Mouse (Mus musculus) kidney, adult 9 months (tissue): ENCODE measurements around the gene Ankmy1.

ENCODE experiments used
- DNase-seq: peaks from one replicate; pipeline ENCODE4 v3.0.0; 2022

Gene Ankmy1

DNA sequence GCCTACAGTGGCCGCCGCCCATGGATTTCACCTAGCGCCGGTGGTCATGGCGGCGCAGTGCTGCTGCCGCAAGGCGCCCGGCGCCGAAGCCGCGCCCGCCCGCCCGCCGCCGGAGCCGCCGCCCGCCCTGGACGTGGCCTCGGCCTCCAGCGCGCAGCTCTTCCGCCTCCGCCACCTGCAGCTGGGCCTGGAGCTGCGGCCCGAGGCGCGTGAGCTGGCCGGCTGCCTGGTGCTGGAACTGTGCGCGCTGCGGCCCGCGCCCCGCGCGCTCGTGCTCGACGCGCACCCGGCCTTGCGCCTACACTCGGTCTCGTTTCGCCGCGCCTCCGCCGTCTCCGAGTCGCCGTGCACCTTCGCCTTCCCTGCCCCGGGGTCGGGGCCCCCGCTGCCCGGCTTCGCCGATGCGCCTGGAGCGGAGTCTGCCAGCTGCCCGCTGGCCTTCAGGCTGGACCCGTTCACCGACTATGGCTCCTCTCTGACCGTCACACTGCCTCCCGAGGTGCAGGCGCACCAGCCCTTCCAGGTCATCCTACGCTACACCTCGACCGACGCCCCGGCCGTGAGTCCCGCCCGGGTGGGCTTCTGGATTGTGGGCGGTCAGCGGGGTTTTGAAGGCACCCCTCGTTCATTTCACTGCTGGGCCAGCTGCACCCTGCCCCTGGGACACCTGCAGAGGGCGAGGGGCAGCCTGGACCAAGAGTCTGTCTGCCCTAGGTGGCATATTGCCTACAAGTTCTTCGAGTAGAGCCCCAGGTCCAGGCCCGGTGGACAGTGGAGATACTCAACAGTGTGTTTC, 8.4 kb upstream of the Ankmy1 start:
- peak; percentile 42 for DNase-seq

DNA sequence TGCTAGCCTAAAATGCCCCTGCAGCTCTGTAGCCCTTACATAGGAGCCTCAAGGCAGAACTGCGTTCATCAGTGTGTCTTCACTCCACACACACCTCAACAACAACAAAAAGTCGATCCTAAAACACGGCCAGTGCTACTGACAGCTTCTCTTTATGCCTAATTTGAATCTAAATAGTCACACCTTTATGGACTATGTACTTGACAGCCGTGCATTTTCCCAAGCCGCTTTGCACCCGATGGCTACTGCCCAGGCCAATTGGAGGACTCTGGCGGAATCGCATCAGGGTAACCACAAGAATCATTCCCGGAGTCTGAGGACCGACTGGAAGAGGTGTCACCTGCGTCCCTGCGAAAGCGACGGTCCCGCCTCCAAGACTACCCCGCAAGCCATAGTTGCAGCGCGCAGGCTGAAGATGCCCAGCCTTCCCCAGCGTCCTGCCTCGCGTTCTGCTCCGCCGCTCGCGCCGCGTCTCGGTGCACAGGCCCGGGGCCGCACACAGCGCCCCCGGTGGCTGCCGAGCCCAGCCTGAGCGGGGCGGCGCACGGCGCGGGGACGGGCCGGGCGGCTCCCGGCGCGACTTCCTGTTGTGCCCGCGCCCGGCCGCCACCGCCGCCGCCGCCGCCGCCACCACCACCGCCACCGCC, 7.7 kb upstream of the Ankmy1 start, which contains the start of gene Rnpepl1:
Gene Rnpepl1 (plus strand): TSS at position 545 of the 647 bp plus-strand sequence.
- DNase-seq, result peak; percentile 78

DNA sequence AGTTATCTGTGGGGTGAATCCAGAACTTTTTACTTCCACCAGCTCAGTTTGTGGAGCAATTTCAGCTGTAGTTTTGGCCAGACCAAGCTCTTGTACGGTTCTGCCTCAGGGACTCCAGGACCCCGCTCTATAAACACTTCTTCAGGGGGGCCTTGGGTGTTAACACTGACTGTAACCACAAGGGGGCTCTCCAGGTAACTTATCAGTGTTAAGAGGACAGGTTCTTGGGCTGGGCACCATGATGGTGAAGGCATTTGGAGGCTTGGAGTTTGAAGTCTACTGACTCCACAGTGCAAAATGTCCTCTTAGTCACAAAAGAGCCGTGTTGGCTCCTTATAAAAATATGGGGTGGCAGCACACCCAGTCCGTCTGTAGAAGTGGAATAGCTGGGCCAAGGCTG, 6.4 kb upstream of the Ankmy1 start:
- no peak for DNase-seq

DNA sequence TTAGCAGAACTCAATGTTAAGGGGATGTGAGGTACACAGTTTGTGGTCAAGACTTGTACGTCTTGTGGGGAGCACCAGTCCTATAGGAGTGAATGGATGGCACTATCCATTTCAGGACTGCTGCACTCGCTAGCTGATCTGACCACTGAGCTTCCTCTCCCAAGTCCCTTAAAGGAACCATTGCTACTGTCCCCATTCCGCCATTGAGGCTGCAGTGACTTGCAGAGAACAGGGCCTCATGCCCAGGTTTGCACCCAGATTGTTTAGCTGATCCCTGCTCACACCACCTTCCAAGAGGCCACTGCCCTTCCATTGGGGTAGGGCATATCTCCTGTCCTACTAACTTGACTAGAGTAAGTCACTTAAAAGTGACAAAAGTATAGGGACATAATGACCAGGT, 6.0 kb upstream of the Ankmy1 start:
- DNase-seq, result no peak

DNA sequence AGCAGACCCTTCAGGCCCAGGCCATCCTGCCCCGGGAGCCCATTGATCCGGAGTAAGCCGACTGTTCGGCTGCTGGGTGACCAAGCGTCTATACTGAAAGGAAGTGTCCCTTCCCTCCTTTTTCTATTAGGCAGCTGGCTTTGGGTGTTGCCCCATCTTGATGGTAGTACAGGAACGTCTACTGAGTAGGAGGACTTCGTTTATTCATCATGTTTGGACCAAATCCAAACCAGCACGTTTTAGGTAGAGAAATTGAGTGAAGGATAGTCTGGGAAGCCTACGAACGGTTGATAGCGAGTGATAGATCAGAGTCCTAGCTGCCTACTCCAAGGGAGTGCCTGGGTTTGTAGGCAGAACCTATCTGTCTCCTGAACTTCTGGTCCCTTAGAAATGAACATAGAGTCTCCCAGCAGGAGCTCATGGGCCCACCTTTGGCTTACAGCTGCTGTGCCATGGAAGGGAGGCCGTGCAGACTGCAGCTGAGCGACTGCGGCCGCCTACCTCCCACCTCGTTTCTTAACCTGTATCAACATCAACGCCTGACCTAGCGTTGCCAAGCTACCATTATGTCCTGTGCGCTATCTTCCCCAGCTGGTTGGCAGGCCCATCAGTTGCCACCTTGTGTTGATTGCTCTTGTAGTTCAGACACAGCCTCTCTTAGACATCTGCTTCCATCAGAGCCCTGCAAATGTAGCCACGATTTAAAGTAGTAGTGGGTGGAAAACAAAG, 5.1 kb upstream of the Ankmy1 start:
- DNase-seq, result no peak

DNA sequence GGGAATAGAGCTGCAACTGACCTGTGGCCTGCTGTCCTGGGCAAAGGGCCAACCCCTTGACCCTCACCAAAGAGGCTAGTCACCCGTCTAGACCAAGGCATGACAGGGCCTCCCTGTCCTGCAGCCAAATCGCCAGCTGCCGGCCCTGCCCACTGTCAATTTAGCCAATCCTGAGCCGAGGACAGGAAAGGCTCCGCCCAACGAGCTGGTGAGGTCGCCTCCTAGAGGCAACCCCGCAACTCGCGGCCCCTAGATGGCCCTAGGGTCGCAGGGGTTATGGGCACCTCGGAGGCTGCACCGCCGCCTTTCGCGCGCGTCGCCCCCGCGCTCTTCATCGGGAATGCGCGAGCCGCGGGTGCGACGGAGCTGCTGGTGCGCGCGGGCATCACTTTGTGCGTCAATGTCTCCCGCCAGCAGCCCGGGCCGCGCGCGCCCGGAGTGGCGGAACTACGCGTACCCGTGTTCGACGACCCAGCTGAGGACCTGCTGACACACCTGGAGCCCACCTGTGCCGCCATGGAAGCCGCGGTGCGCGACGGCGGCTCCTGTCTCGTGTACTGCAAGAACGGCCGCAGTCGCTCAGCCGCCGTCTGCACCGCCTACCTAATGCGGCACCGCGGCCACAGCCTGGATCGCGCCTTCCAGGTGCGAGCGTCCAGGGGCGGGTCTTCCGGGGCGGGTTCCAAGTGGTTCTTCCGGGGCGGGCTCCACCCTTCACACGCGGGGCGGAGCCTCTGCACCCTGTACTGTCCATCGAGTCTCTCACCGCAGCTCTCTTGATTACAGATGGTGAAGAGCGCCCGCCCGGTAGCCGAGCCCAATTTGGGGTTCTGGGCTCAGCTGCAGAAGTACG, 4.3 kb upstream of the Ankmy1 start, which contains the start of gene Dusp28:
Gene Dusp28 (plus strand): TSS at position 203 of the 853 bp plus-strand sequence.
- DNase-seq, result peak; percentile 97

DNA sequence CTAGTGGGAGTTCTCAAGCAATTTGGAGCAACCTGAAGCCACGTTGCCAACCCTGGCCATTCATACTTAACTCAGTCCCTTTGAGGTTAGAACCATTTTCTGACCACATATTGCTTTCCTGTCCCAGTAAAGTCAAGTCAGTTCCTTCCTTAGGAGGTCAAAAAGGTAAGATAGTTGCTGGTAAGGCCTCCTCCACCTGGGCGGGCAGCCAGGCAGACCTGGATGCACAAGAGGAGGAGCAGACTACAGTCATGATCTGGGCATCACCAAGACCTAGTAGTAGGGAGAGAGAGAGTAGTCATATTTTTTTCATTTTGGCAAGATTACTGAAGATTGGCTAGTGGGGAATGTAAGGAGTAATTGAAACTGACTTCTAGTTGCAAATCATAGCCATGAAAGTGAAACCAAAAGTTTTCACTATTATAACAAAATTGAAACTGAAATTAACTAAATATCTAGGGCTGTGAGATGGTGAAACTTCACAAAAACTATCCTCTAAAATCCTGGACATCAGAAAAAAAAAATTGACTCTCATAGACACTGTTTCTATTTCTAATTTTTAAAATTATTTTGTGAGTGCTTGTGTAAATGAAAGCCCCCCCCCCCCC, 3.1 kb upstream of the Ankmy1 start:
- no peak for DNase-seq

DNA sequence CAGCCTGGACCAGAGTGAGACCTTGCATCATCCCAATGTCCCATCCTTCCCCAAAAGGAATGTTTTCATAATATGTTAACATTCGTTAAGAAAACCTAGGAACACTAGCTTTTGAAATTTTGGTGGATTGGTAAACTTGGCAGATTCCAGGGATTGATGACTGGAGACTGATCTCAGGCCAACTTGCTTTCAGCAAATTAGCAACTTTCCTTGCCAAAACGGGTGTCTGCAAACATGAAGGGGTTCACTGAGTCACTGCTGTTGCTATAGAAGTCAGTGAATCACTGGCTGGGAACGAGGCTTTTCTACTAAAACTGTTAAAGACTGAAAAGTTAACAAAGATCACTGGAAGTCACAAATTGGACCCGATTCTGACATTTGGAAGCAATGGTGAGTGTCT, 921 bp upstream of the Ankmy1 start:
- no peak for DNase-seq

DNA sequence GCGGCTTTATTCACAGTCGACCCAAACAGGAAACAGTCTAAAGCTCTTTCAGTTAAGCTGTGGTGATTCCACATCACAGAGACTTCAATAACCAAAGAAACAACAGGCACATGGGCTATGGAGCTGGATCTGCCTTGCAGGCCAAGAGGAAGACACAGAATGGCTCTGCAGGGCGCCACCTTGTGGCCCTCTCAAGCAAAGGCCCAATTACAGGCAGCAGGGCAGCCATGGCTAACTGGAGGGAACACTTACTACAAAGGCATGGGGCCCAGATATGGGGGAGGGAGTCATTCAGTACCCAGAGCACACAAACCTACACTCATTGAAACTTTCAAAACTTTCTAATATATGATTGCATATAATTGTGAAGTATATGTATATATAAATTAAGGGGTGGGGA, 7.6 kb downstream of the Ankmy1 start:
- peak; percentile 71 for DNase-seq

DNA sequence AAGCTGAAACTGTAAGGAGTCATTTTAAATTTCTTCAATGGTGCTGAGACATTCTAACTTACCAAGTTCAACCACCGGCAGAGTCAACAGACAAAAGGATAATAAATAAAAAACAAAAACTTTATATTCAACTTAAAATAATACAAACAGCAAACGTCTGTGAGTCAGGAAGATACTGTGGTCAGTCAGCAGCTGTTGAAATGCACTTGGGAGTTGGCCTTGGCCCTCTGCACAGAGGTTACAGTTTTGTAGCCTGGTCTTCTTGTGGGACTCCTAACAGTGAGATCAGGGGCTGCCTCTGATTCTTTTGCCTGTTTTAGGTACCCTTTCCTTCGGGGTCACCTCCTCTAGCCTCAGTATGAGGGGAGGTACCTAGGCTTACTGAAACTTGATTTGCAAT, 8.8 kb downstream of the Ankmy1 start:
- no peak for DNase-seq

DNA sequence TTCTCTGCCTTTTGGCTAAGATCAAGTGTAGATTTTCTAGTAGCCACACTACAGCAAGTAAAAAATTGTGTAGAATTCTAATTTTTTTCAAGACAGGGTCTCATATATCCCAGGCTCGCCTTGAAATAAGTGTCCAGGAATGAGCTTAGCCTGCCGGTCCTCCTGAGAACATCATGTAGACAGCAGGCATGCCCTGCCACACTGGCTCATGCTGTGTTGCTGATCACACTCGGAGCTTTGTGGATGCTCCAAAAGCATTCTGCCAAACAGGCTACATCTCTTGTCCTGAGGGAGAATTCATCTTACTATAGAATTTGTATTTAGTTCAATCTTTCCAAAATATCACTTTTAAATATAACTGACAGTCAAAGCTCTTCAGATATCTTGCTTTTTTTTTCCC, 9.9 kb downstream of the Ankmy1 start:
- no peak for DNase-seq

DNA sequence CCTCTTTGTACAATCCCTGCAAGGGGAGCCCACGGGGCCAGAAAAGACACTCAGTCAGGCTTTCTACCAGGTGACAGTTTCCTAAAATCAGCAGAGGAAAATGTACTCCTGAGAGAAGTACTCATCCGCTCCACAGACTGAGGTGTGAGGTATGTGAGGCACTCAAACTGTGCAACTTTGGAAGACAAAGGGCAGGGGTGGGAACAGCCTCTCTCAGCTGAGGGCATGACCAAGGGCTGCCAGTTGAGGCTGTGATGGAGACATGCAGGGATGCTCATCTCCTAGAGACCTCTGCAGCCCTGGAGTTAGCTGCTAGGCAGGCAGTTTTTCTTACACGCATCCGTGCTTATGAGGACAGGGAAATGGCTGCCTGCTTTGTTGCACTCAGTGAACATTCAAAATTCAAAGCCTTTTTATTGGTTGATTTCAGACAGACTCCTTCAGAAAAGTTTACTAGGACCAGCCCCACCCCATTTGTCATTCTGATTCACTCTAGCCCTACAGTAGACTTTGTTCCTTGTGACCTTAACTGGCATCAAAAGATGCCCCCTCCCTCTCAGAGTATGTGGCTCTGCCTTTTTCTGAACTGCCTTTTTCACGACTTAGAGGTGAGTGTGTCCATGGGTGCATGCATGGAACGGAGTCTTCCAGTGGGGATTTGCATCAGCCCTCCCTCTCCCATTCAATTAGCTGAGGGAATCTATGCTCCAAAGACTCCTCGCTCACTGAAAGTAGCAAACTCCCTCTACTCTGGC, 13.6 kb downstream of the Ankmy1 start:
- DNase-seq, result no peak

DNA sequence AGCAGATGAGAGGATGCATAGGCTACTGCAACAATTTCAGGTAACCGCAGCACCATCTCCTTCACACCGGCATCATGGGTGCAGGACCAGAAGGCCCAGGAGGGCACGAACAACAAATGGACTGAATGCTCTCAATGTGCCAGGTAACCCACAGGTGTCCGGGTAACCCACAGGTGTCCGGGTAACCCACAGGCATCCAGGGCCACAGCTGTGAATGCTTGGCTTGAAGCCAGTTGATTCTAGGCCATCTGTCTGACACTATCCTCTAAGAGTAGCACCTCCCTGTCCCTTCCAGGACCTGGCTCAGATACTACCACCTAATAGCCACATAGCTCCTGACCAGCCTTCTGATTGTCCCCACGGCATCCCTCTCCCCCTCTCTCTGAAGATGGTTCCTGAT, 20.7 kb downstream of the Ankmy1 start:
- DNase-seq, result no peak

DNA sequence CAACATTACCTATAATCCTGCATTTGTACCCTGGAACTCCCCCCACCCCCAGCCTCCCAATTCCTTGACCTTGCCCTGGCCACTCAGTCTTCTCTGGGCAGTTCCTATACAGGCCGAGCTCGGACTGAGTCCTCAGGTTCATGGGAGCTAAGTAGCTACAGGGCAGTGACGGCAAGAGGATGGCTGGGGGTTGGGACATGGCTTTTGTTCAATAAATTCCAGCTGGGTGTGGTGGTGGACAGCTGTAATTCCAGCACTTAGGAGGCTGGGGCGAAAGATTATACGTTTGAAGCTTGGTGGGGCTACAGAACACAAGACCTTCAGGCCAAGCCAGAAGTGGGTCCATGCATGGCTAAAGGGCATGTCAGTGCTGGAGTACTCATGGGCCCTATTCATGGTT, 22.6 kb downstream of the Ankmy1 start:
- DNase-seq, result no peak

DNA sequence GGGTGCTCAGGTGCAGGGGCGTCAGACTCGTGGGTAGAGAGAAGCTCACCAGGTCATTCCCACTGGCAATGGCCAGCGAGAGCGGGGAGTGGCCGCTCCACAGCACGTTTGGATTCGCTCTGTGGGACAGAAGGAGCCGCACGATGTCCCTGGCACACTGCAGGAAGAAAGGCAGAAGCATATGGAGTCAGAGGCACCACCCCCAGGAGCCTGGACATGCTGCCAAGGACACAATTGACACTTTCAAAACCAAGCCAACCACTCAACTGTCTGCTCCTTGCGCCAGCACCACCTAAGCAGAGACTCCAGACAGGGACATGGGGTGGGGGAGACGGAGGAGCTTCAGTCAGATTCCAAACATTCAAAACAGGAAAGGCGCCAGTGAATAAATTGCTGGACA, 23.4 kb downstream of the Ankmy1 start:
- DNase-seq, result no peak

DNA sequence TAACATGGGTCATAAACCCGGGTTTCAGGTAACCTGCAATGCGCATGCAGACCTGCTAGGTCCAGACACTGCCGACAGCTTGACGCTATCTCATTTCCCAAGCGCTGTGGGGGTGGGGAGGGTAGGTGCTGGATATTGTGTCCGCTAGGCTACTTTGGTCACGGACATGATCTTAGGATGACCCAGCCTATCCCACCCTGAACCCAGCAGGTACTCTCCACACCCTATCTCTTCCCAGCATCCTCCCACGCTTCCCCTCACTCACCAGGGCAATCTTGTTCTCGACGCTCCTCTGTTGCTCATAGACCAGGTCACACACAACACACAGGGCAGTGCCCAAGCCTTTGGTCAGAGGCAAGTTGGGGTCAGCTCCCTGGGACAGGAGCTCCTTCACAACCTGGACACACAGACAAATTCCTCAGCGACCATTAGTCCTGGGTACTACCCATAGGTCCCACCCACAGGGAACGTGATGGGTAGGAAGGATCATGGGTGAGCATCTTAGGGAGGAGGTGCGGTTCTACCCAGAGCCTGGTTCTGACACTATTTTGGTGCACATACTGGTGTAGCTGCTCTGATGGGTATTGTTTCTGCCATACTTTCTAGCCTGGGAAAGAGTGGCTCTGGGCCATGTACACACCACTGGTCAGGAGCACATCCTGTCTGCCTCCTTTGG, 24.5 kb downstream of the Ankmy1 start:
- no peak for DNase-seq

DNA sequence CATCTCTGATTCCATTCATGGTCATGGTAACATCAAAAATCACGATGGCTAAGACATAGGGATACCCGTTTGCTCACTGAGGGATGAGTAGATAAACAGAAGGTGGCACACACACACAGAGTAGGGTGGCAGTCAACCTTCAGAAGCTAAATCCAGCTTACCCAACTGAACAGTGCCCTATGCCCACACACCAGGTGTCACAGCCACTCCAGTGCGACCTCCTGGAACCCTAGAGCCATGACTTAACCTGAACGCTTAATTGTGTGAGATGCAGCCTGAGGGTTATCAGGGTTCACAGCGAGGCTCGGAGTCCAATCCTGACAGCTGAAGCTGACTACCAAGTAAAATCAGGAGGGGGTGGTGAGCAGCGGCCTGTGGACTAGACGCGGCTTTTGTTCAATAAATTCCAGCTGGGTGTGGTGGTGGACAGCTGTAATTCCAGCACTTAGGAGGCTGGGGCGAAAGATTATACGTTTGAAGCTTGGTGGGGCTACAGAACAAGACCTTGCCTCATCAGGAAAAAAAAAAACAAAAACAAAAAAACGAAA, 25.2 kb downstream of the Ankmy1 start:
- no peak for DNase-seq

DNA sequence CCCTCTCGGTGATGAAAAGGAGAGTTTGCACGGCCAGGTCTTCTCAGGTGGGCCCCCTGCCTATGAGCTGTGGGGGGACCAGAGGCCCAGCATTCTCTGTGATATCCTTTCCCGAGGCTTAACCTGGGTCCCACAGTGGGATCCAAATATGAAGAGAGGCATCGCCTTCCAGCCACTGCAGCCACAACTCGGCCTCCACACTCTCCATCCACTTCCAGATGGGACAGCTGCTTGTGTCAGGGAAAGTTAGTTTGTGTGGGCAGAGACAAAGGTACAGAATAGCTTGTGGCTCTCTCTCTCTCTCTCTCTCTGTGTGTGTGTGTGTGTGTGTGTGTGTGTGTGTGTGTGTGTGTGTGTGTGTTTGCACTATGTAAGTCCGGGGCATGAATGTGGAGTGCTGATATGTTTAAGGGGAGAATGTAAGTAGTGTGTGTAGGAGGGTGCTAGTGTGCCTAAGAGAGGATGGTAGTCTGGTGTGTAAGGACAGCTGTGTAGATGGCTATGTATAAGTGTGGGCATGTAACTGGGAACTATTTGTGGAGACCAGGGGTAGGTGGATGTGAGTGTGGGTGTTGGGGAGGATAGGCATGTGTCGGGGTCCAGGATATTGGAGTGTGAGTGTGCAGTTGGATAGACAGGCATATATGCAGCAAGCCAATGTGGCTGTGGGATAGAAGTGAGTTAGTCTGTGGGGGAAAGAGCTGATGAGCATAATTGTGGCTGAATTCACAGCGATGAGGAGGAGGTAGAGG, 27.2 kb downstream of the Ankmy1 start:
- no peak for DNase-seq

DNA sequence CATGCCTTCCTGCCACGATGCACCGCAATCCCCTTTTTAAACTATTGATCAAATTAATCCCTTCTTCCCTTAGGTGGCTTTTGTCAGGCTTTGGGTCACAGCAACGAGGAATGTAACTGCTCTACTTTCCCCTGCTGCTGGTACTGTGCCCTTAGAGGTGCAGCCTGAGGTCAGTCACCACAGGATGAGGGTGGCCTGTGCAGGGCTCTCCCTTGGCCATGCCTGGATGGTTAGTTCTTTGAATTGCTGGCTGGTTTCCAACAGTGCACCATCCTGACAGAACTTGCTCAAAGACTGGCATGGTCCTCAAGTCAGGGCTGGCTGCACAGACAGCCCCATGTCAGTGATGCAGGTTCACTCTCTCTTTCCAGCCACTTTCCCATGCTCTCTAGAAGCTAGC, 28.7 kb downstream of the Ankmy1 start:
- peak; percentile 14 for DNase-seq

DNA sequence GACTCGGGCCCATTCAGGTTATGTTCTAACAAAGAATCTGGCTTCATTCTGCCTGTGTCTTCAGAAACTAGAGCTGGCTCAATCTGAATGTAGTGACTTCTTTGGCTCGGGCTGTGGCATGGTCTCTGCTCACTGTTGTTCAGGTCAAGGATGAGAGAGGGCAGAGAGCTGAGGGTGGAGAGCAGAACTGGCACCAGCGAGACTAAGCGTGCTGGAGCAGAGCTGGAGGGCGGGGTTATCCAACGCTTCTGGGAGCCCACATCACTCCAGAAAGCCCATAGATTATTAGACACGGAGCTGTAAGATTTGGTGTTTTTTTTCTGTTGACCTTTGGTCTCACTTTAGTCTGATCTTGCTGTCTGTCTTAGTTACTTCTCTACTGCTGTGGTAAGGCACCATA, 30.0 kb downstream of the Ankmy1 start:
- no peak for DNase-seq
